Mouse (Mus musculus) hindbrain, embryonic 10.5 days (tissue): ENCODE results near the gene Derl3. TPM values are rescaled to one million over a fixed set of nuclear protein-coding genes. Genes with fewer than 3 reads are reported as not detected.

Experiments
- DNase-seq: peaks from one replicate; pipeline ENCODE4 v3.0.0-alpha.2; 2017; ENCODE audit warnings: low spot score
- H3K27ac ChIP-seq: fragments of 300-500 bp; sonication (generic); 2 replicates; pipeline ENCODE4 v1.5.1; 2016; ENCODE audit warnings: mild to moderate bottlenecking, moderate library complexity
- H3K27me3 ChIP-seq: fragments of 300-500 bp; sonication (generic); 2 replicates; pipeline ENCODE4 v1.6.1; 2016; ENCODE audit warnings: mild to moderate bottlenecking; ENCODE audit not compliant: poor library complexity, insufficient read depth, severe bottlenecking
- H3K36me3 ChIP-seq: fragments of 300-500 bp; sonication (generic); 2 replicates; pipeline ENCODE4 v1.6.1; 2016; ENCODE audit warnings: mild to moderate bottlenecking, moderate library complexity
- H3K4me1 ChIP-seq: fragments of 300-500 bp; sonication (generic); replicated peaks from 2 replicates; pipeline ENCODE4 v1.6.1; 2016; ENCODE audit warnings: mild to moderate bottlenecking
- H3K4me3 ChIP-seq: fragments of 300-500 bp; sonication (generic); 2 replicates; pipeline ENCODE4 v1.5.1; 2016; ENCODE audit warnings: mild to moderate bottlenecking, moderate library complexity
- H3K9me3 ChIP-seq: fragments of 300-500 bp; sonication (generic); 2 replicates; pipeline ENCODE4 v1.6.1; 2016; ENCODE audit warnings: mild to moderate bottlenecking, moderate library complexity
- WGBS: fragments of 180-500 bp; shearing (Covaris S2); methylation state at CpG from one replicate; pipeline ENCODE4 v1.1.7; 2016; 5-methylcytosine and 5-hydroxymethylcytosine counted together
- polyA plus RNA-seq: library from polyadenylated mRNA; unstranded; fragments of >200 nt; fragmentation: Nextera tagmentation; extraction: Ambion mirVana; gene quantifications from 2 replicates; pipeline ENCODE4 v1.2.1, GENCODE M21; 2016

Gene Derl3
- polyA plus RNA-seq, 1 experiment from 2014 or later, result 1.6 TPM

- H3K4me3 ChIP-seq, result no peak overlapping the region; the same call in 1 of the 2 replicates
- DNase-seq, result no peak
- H3K36me3 ChIP-seq, result peaks cover 25% of the 10 kb centered on the region
- no peaks in the 10 kb centered on the region for H3K9me3 ChIP-seq
- H3K27me3 ChIP-seq, result peaks cover 70% of the 10 kb centered on the region
- WGBS, result 39% methylated on average over 6 of the region's 6 CpGs
- H3K27ac ChIP-seq, result no peak overlapping the region
- H3K4me1 ChIP-seq, result peaks cover 37% of the 10 kb centered on the region
Measured at GRCm38 (mm10) chr10:75930304-75930703, 37.1 kb downstream of the Derl3 start.

- peak overlapping the region; percentile 70 for H3K4me3 ChIP-seq
- peaks cover 80% of the 10 kb centered on the region for H3K27me3 ChIP-seq
- peak overlapping the region; percentile 45; the same call in 1 of the 2 replicates for H3K27ac ChIP-seq
- whole genome bisulfite sequencing, result 19% methylated on average over 7 of the region's 7 CpGs
- H3K4me1 ChIP-seq, result peaks cover 47% of the 10 kb centered on the region
- DNase-seq, result no peak
- H3K9me3 ChIP-seq, result no peaks in the 10 kb centered on the region
- H3K36me3 ChIP-seq, result peaks cover 17% of the 10 kb centered on the region
Measured at GRCm38 (mm10) chr10:75931311-75931710, 38.1 kb downstream of the Derl3 start.

GRCm38 (mm10) chr10:75932081-75932678 is 39.0 kb downstream of the Derl3 start:
- peak overlapping the region; percentile 91 for H3K27ac ChIP-seq
- H3K36me3 ChIP-seq, result peaks cover 9% of the 10 kb centered on the region; the same call in 1 of the 2 replicates
- 1% methylated on average over 44 of the region's 44 CpGs for WGBS
- peaks cover 84% of the 10 kb centered on the region for H3K27me3 ChIP-seq
- H3K4me1 ChIP-seq, result peaks cover 49% of the 10 kb centered on the region
- DNase-seq, result peak; percentile 78
- H3K4me3 ChIP-seq, result peak overlapping the region; percentile 70
- H3K9me3 ChIP-seq, result no peaks in the 10 kb centered on the region

- whole genome bisulfite sequencing, result 21% methylated on average over 6 of the region's 6 CpGs
- Histone ChIP-seq H3K36me3 (0 out of 2 replicates have a peak, but pooled peaks cover 2% of the 10 kb centered on the region), H3K4me3 (peak within 1 kb of the TSS; percentile 70), H3K27ac (peak within 1 kb of the TSS; percentile 91), H3K9me3 (no peaks in the 10 kb centered on the region), H3K4me1 (peaks cover 56% of the 10 kb centered on the region), H3K27me3 (peaks cover 91% of the 10 kb centered on the region)
- DNase-seq, result no peak
Measured at GRCm38 (mm10) chr10:75932891-75933290, 39.7 kb downstream of the Derl3 start, which contains the start of gene Chchd10. Chchd10 (plus strand) TSS chr10:75933130.

GRCm38 (mm10) chr10:75934991-75935390 is 41.8 kb downstream of the Derl3 start:
- peak overlapping the region; percentile 64 for H3K4me3 ChIP-seq
- no peak overlapping the region for H3K27ac ChIP-seq
- H3K36me3 ChIP-seq, result no peaks in the 10 kb centered on the region
- DNase-seq, result no peak
- peaks cover 67% of the 10 kb centered on the region for H3K4me1 ChIP-seq
- 84% methylated on average over 1 of the region's 1 CpGs for WGBS
- peaks cover 97% of the 10 kb centered on the region for H3K27me3 ChIP-seq
- H3K9me3 ChIP-seq, result no peaks in the 10 kb centered on the region

- 1% methylated on average over 50 of the region's 51 CpGs for WGBS
- Histone ChIP-seq H3K27ac (peak within 1 kb of the TSS; percentile 60; the same call in 1 of the 2 replicates), H3K27me3 (peaks cover 97% of the 10 kb centered on the region), H3K4me3 (peak within 1 kb of the TSS; percentile 64), H3K36me3 (no peaks in the 10 kb centered on the region), H3K4me1 (peaks cover 68% of the 10 kb centered on the region), H3K9me3 (no peaks in the 10 kb centered on the region)
- DNase-seq, result peak; percentile 74
Measured at GRCm38 (mm10) chr10:75935680-75936541, 42.7 kb downstream of the Derl3 start, which contains the start of gene Mmp11. Mmp11 (minus strand) TSS chr10:75936496.

GRCm38 (mm10) chr10:75936909-75937667 is 43.9 kb downstream of the Derl3 start:
- Histone ChIP-seq H3K9me3 (no peaks in the 10 kb centered on the region), H3K4me1 (peaks cover 63% of the 10 kb centered on the region), H3K27me3 (peaks cover 85% of the 10 kb centered on the region), H3K27ac (no peak overlapping the region; the same call in 1 of the 2 replicates), H3K4me3 (peak overlapping the region; percentile 13; the same call in 1 of the 2 replicates), H3K36me3 (no peaks in the 10 kb centered on the region)
- 32% methylated on average over 18 of the region's 18 CpGs for WGBS
- DNase-seq, result no peak

- H3K4me1 ChIP-seq, result peaks cover 56% of the 10 kb centered on the region
- peaks cover 76% of the 10 kb centered on the region for H3K27me3 ChIP-seq
- no peak overlapping the region for H3K4me3 ChIP-seq
- no peaks in the 10 kb centered on the region for H3K9me3 ChIP-seq
- DNase-seq, result no peak
- H3K36me3 ChIP-seq, result no peaks in the 10 kb centered on the region
- WGBS, result 48% methylated on average over 10 of the region's 10 CpGs
- H3K27ac ChIP-seq, result no peak overlapping the region
Measured at GRCm38 (mm10) chr10:75937851-75938643, 44.8 kb downstream of the Derl3 start.

- Histone ChIP-seq H3K27ac (peak overlapping the region; percentile 1; the same call in 1 of the 2 replicates), H3K4me1 (peaks cover 66% of the 10 kb centered on the region), H3K9me3 (no peaks in the 10 kb centered on the region), H3K27me3 (peaks cover 59% of the 10 kb centered on the region), H3K36me3 (no peaks in the 10 kb centered on the region), H3K4me3 (no peak overlapping the region)
- no peak for DNase-seq
- 29% methylated on average over 9 of the region's 9 CpGs for WGBS
Measured at GRCm38 (mm10) chr10:75939481-75940234, 46.4 kb downstream of the Derl3 start.

GRCm38 (mm10) chr10:75940520-75940919 is 47.3 kb downstream of the Derl3 start, which contains the start of gene Gm867:
Gm867 (minus strand) TSS chr10:75940672.
- 78% methylated on average over 5 of the region's 5 CpGs for WGBS
- peak within 1 kb of the TSS; percentile 37 for H3K27ac ChIP-seq
- no peaks in the 10 kb centered on the region for H3K9me3 ChIP-seq
- no peak for DNase-seq
- H3K4me1 ChIP-seq, result peaks cover 60% of the 10 kb centered on the region
- H3K36me3 ChIP-seq, result no peaks in the 10 kb centered on the region
- peaks cover 51% of the 10 kb centered on the region for H3K27me3 ChIP-seq
- no peak within 1 kb of the TSS for H3K4me3 ChIP-seq

GRCm38 (mm10) chr10:75941042-75941824 is 48.0 kb downstream of the Derl3 start:
- WGBS, result 68% methylated on average over 9 of the region's 9 CpGs

More at GRCm38 (mm10) chr10:75941042-75941824, 48.0 kb downstream of the Derl3 start:
- no peak overlapping the region for H3K4me3 ChIP-seq
- H3K36me3 ChIP-seq, result no peaks in the 10 kb centered on the region
- no peak for DNase-seq
- peaks cover 44% of the 10 kb centered on the region for H3K27me3 ChIP-seq
- H3K9me3 ChIP-seq, result no peaks in the 10 kb centered on the region
- H3K4me1 ChIP-seq, result peaks cover 53% of the 10 kb centered on the region
- H3K27ac ChIP-seq, result 0 out of 2 replicates have a peak overlapping the region, but pooled peaks have one; percentile 37
